Mouse (Mus musculus): Measurements from ENCODE around the gene Lrrc3b. TPM values are rescaled to one million over a fixed set of nuclear protein-coding genes. Genes with fewer than 3 reads are reported as not detected.

The Lrrc3b gene
- total RNA-seq (2022), result 10 to 100 TPM; 27.9 to 35.7 (median 29.7) TPM

- DNase-seq (ENCODE audit: low spot score), result peak; percentile 58
These were observed at the start of gene Lrrc3b for GRCm38 (mm10) chr14:15438485-15439157. Lrrc3b (minus strand) TSS chr14:15438987.

GRCm38 (mm10) chr14:15477668-15478067, 38.9 kb upstream of the Lrrc3b start:
- DNase-seq (ENCODE audit: low spot score), result no peak

DNA sequence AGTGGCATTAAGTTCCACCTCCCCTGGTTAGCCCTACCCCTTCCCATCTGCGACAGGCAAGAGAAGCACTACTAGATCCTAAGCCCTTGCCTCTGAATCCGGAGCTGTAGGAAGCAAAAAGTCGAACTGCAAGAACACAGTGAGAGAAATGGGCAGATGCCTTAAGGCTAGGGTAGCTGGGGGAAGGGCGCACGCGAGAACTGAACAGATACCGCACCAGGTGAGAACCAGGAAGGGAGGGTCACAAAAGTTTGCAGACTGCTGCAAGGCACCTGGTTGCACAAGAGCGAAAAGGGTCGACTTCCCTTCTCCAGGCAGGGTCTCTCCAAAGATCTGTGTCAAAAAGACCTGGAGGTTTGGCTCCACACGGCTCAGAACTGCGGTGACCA, 697 bp downstream of the Lrrc3b start:
- DNase-seq (ENCODE audit: low spot score), result no peak

DNA sequence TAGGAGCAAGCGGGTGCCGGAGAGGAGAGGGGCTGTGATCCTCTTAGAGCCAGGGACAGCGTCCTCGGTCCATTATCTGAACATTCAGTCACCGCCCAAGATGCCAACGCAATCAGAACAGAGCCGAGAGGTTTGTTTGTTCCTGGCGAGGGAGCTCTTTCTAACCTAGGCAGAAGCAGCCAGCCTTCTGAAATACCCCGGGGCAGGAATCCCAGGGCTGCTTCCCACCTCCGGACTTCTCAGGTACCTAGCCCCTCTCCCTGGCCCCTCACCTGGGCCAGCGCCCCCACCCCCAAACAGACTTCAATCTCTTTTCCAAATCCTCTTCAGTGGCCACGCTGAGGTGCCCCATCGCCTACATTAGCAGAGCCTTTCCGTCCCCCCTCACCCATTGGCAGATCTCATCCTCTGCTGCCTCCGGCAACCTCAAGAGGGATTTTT, 1.3 kb downstream of the Lrrc3b start:
- DNase-seq (ENCODE audit: low spot score), result peak; percentile 42

- no peak for DNase-seq (ENCODE audit: low spot score)
These were observed 1.7 kb downstream of the Lrrc3b start for GRCm38 (mm10) chr14:15437046-15437445.

GRCm38 (mm10) chr14:15436586-15436985, 2.2 kb downstream of the Lrrc3b start:
- no peak for DNase-seq (ENCODE audit: low spot score)

DNA sequence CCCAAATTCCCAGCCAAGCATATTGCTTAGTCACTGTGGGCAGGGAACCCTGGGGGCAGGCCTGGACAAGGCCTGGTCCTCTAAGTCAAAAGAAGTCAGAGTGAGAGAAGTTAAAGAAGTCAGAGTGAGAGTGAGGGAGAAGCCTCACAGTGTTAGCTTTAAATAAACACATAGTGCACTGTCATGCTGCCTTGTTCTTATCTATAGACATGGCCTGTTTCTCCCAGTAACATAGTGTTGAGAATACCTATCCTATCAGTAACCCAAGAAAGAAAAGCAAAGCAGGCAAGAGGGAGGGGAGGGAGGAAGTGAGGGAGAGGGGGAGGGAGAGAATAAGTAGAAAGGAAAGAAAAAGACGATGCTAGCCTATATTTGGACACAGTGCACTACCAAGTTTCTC, 6.4 kb downstream of the Lrrc3b start:
- DNase-seq (ENCODE audit: low spot score), result no peak

- no peak for DNase-seq (ENCODE audit: low spot score)
These were observed 17.2 kb downstream of the Lrrc3b start for GRCm38 (mm10) chr14:15421624-15422023.

DNA sequence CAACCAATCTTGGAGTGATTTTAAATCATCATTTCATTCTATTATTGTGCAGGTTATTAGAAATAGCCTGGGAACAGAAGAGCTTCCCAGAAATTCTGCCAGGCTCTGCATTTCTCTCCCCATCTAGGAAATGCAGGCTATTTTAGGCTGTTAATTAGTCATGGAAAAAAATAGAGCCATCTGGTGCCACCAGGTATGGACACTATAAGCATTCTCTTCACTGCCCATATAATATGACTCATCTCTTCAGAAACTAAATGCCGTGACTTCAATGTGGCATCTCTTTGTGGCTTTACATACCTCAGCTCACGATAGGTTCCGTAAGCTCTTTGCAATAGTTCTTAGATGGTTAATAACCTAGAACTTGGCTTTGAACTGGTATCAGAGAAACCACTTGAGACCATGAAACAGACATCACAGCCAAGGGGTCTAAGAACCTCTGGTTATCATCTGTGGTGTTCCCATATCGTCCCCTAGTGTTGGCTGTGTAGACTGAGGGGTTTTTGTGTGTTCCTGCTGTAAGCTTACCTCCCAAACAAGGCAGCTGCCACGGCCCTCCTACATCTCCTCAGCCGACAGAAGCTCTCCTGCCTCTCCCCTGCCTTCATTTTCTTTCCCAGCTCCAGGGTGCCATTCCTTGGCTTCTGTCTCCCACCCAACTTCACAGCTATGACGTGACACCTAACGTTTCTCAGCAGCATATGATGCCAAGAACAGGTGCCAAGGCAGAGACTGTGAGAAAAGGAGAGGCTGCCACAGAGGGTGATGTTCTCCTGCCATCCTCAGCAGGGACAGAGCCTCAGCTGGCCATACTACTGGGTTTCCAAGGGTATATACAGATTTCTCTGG, 27.9 kb downstream of the Lrrc3b start:
- no peak for DNase-seq (ENCODE audit: low spot score)

DNA sequence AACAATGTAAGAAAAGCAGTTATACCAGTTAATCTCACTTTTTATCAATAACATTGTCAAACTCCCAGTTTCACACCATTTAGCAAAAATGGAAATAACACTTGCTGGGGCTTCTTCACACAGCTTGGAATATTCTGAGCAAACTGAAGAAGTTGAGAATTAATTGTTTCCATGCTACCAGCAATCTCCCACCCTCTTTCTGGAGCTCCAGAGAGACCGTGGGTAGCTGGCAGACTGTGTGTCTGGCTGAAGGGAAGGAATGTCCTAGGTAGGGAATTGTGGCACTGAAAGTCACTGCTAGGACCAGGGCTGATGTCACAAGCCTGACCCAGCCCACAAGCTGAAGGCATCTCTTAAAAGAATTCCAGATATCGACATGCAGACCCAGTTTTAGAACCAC, 53.3 kb downstream of the Lrrc3b start:
- DNase-seq (ENCODE audit: low spot score), result no peak

GRCm38 (mm10) chr14:15384972-15385371, 53.8 kb downstream of the Lrrc3b start:
- no peak for DNase-seq (ENCODE audit: low spot score)

- no peak for DNase-seq (ENCODE audit: low spot score)
These were observed 54.3 kb downstream of the Lrrc3b start for GRCm38 (mm10) chr14:15384532-15384931.

- no peak for DNase-seq (ENCODE audit: low spot score)
These were observed 55.7 kb downstream of the Lrrc3b start for GRCm38 (mm10) chr14:15383133-15383532.

DNA sequence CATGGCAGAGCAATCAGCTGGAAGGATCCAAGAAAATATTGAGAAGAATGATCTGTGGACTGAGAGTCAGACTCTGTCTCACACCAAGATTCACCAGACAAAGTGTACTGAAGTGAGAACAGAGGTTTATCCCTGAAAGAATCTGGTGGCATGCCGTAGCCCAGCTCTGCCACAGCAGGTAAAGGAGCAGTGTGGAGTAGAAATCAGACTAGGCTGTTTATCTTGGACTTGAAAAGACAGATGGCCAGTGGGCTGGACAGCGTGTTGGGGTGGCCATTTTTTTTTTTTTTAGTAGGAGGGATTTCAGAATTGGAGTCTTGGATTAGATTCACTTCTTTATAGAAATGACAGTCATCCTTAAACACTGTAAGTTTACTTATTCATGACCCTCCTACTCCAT, 61.4 kb downstream of the Lrrc3b start:
- no peak for DNase-seq (ENCODE audit: low spot score)

- peak; percentile 31 for DNase-seq (ENCODE audit: low spot score)
These were observed 62.0 kb downstream of the Lrrc3b start for GRCm38 (mm10) chr14:15376786-15377185.

- no peak for DNase-seq (ENCODE audit: low spot score)
These were observed 64.5 kb downstream of the Lrrc3b start for GRCm38 (mm10) chr14:15374271-15374670.

- peak; percentile 46 for DNase-seq (ENCODE audit: low spot score)
These were observed 65.8 kb downstream of the Lrrc3b start for GRCm38 (mm10) chr14:15372985-15373384.

GRCm38 (mm10) chr14:15365045-15365444, 73.7 kb downstream of the Lrrc3b start:
- no peak for DNase-seq (ENCODE audit: low spot score)

- no peak for DNase-seq (ENCODE audit: low spot score)
These were observed 78.9 kb downstream of the Lrrc3b start for GRCm38 (mm10) chr14:15359893-15360292.

DNA sequence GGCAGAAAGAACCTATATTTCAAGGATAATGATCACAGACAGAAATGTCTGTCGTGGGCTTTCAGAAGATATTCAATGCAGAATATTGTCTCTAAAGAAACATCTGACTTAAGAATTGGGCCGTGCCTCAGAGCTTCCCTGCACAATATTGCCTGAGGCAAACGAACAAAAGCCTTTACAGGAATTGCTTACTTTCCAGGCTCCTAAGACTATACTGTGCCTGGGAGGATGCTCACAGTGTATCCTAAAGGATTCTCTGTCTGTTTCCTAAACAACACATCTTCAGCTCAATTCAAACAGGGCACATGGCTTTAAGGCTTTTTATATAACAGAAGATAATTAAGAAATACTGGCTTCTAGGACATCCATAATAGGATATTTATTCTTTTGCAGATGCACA, 79.7 kb downstream of the Lrrc3b start:
- DNase-seq (ENCODE audit: low spot score), result no peak

- peak; percentile 73 for DNase-seq (ENCODE audit: low spot score)
These were observed 83.3 kb downstream of the Lrrc3b start for GRCm38 (mm10) chr14:15355512-15355911.

DNA sequence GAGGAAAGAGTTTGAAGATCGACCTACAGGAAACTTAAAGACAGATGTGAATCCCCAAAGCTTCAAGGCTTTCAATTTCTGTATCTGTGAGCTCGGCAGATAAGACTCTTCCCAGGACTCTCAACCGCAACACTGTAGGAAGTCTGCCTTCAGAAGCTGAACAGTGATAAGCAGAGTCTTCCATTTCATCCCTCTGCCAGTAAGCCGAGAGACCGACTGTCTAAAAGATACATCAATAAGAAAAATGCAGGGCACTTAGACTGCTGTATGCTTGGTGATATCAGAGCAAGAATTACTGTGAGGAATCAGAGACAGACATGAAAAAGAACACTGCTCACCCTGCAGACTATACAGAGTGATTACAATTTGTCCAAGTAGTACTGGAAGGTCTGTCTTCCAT, 84.5 kb downstream of the Lrrc3b start:
- DNase-seq (ENCODE audit: low spot score), result no peak

DNA sequence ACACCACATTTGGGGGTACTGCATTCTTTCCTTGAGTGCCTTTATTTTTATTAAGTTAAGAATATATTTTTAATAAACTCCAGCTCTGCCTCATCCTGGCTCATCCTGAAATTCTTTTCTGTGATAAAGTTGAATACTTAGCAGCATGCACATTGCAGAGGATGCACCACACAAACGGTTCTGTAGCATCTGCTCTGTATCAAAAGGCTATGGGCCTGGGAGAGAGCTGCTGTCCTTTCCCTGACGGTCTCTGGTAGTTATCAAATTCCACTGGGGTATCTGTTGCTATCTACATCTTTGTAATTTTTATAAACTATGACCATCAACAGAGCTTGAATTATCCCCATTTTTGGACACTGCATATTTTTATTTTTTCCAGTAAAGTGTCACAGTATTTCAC, 105.7 kb downstream of the Lrrc3b start:
- DNase-seq (ENCODE audit: low spot score), result no peak
